Mouse (Mus musculus) forelimb bud, embryonic 11.5 days (tissue): ENCODE results near the gene Slc9a2.

Source experiments
- DNase-seq: peaks from one replicate; pipeline ENCODE4 v3.0.0-alpha.2; 2012; ENCODE audit warnings: low read depth, low spot score

Slc9a2 gene

GRCm38 (mm10) chr1:40714950-40715349 is 34.6 kb downstream of the Slc9a2 start:
- no peak for DNase-seq

- DNase-seq = no peak
These were observed 45.7 kb downstream of the Slc9a2 start for GRCm38 (mm10) chr1:40726051-40726450.

- no peak for DNase-seq
These were observed 47.0 kb downstream of the Slc9a2 start for GRCm38 (mm10) chr1:40727404-40727803.

GRCm38 (mm10) chr1:40728636-40729035 is 48.3 kb downstream of the Slc9a2 start:
- no peak for DNase-seq

GRCm38 (mm10) chr1:40737671-40738070 is 57.3 kb downstream of the Slc9a2 start:
- DNase-seq = no peak

- peak; percentile 36 for DNase-seq
These were observed 57.9 kb downstream of the Slc9a2 start for GRCm38 (mm10) chr1:40738246-40738645.

- DNase-seq = peak; percentile 24
These were observed 60.4 kb downstream of the Slc9a2 start for GRCm38 (mm10) chr1:40740739-40741138.

- DNase-seq = no peak
These were observed 65.7 kb downstream of the Slc9a2 start for GRCm38 (mm10) chr1:40746089-40746488.

- DNase-seq = no peak
These were observed 79.5 kb downstream of the Slc9a2 start for GRCm38 (mm10) chr1:40759751-40760445.

- DNase-seq = no peak
These were observed 83.7 kb downstream of the Slc9a2 start for GRCm38 (mm10) chr1:40764042-40764441.

- DNase-seq = no peak
These were observed 84.4 kb downstream of the Slc9a2 start for GRCm38 (mm10) chr1:40764701-40765275.

GRCm38 (mm10) chr1:40765521-40765920 is 85.1 kb downstream of the Slc9a2 start:
- DNase-seq = no peak

- DNase-seq = no peak
These were observed 87.2 kb downstream of the Slc9a2 start for GRCm38 (mm10) chr1:40767588-40767987.

- peak; percentile 46 for DNase-seq
These were observed 88.2 kb downstream of the Slc9a2 start for GRCm38 (mm10) chr1:40768606-40769005.

- no peak for DNase-seq
These were observed 89.0 kb downstream of the Slc9a2 start for GRCm38 (mm10) chr1:40769331-40769894.

- DNase-seq = no peak
These were observed 91.0 kb downstream of the Slc9a2 start for GRCm38 (mm10) chr1:40771196-40771970.

GRCm38 (mm10) chr1:40773234-40773633 is 92.9 kb downstream of the Slc9a2 start:
- DNase-seq = no peak

GRCm38 (mm10) chr1:40774040-40774439 is 93.7 kb downstream of the Slc9a2 start:
- DNase-seq = no peak

GRCm38 (mm10) chr1:40776102-40776501 is 95.7 kb downstream of the Slc9a2 start:
- DNase-seq = no peak

GRCm38 (mm10) chr1:40776763-40777162 is 96.4 kb downstream of the Slc9a2 start:
- no peak for DNase-seq

- DNase-seq = no peak
These were observed 103.1 kb downstream of the Slc9a2 start for GRCm38 (mm10) chr1:40783450-40783849.

GRCm38 (mm10) chr1:40784306-40784705 is 103.9 kb downstream of the Slc9a2 start:
- DNase-seq = no peak
